Mouse (Mus musculus) kidney, adult 2 months (tissue): ENCODE measurements at regions not wholly inside any gene's neighbourhood (a gene's known extent, or its start where the extent isn't known, plus 50 kb on each side); places are given as distances from the start of the nearest gene placed in this dataset.

Experiments
- CTCF ChIP-seq: fragments of 200-500 bp; conservative IDR thresholded peaks from 2 replicates; pipeline ENCODE4 v1.5.1; 2011; ENCODE audit warnings: low read depth, mild to moderate bottlenecking, control low read depth, low read length, moderate library complexity, mixed read lengths; ENCODE audit not compliant: insufficient read depth, insufficient read length
- POLR2A ChIP-seq: fragments of 200-500 bp; IDR thresholded peaks from one replicate; pipeline ENCODE4 v1.6.1; 2011; ENCODE audit warnings: low read depth, low read length, control low read depth

- TF ChIP-seq CTCF (no peak), POLR2A (no peak)
Measured at GRCm38 (mm10) chr3:149517537-149517936, 527.2 kb upstream of the Adgrl2 start.
